Mouse (Mus musculus) cerebellum, adult (tissue): ENCODE measurements around the gene Ppp1r37.
A peak's percentile ranks its signal among the peaks of the same experiment; 100 is the strongest.
"Not testable (repeated sequence)": the region's sequence is repeated elsewhere in the genome, so short reads cannot be mapped to it uniquely, and the experiment has no call there.

ENCODE experiments used
- ATAC-seq: cut with Nextera tagmentation; 2 replicates; pipeline ENCODE4 v1.9.2; 2017; ENCODE audit warnings: mild to moderate bottlenecking, moderate library complexity, mixed read lengths; ENCODE audit not compliant: insufficient number of reproducible peaks, low FRiP score, low TSS enrichment

The Ppp1r37 gene

GRCm38 (mm10) chr7:19562643-19563410 is at the start of gene Ppp1r37:
TSS of gene Ppp1r37 (minus strand) at chr7:19563076.
- no peak for ATAC-seq

- ATAC-seq: no peak
Measured at GRCm38 (mm10) chr7:19610969-19611368, 48.1 kb upstream of the Ppp1r37 start.

- ATAC-seq: no peak
Measured at GRCm38 (mm10) chr7:19609641-19610332, 46.9 kb upstream of the Ppp1r37 start.

GRCm38 (mm10) chr7:19607291-19607690 is 44.4 kb upstream of the Ppp1r37 start:
- no peak for ATAC-seq

GRCm38 (mm10) chr7:19604606-19605214 is 41.8 kb upstream of the Ppp1r37 start:
- ATAC-seq: not testable (repeated sequence)

GRCm38 (mm10) chr7:19603849-19604605 is 41.2 kb upstream of the Ppp1r37 start, which contains the start of gene Clasrp:
TSS of gene Clasrp (minus strand) at chr7:19604486.
- peak; percentile 95 for ATAC-seq

- no peak for ATAC-seq
Measured at GRCm38 (mm10) chr7:19603055-19603454, 40.2 kb upstream of the Ppp1r37 start.

GRCm38 (mm10) chr7:19600562-19600961 is 37.7 kb upstream of the Ppp1r37 start:
- 0 out of 2 replicates have a peak, but pooled peaks have one; percentile 26 for ATAC-seq

GRCm38 (mm10) chr7:19593061-19593730 is 30.3 kb upstream of the Ppp1r37 start:
- no peak for ATAC-seq

GRCm38 (mm10) chr7:19589917-19590316 is 27.0 kb upstream of the Ppp1r37 start:
- peak; percentile 77 for ATAC-seq

- ATAC-seq: no peak
Measured at GRCm38 (mm10) chr7:19589207-19589606, 26.3 kb upstream of the Ppp1r37 start.

- ATAC-seq: no peak
Measured at GRCm38 (mm10) chr7:19586269-19586668, 23.4 kb upstream of the Ppp1r37 start.

- ATAC-seq: no peak
Measured at GRCm38 (mm10) chr7:19580634-19581033, 17.8 kb upstream of the Ppp1r37 start.

- ATAC-seq: no peak
Measured at GRCm38 (mm10) chr7:19579751-19580150, 16.9 kb upstream of the Ppp1r37 start.

- ATAC-seq: no peak
Measured at GRCm38 (mm10) chr7:19578436-19578835, 15.6 kb upstream of the Ppp1r37 start.

GRCm38 (mm10) chr7:19577877-19578414 is 15.1 kb upstream of the Ppp1r37 start:
- peak; percentile 53; the same call in 1 of the 2 replicates for ATAC-seq

GRCm38 (mm10) chr7:19577141-19577852 is 14.4 kb upstream of the Ppp1r37 start, which contains the start of the genes Zfp296 and Gemin7:
TSS of gene Zfp296 (plus strand) at chr7:19577287.
TSS of gene Gemin7 (minus strand) at chr7:19577595.
- ATAC-seq: no peak

GRCm38 (mm10) chr7:19575559-19575958 is 12.7 kb upstream of the Ppp1r37 start:
- no peak for ATAC-seq

GRCm38 (mm10) chr7:19573776-19574140 is 10.9 kb upstream of the Ppp1r37 start:
- ATAC-seq: no peak
